Mouse (Mus musculus): Measurements from ENCODE around the gene Sf3a2.
"Not testable (repeated sequence)": the region's sequence is repeated elsewhere in the genome, so short reads cannot be mapped to it uniquely, and the experiment has no call there.

Gene Sf3a2

DNA sequence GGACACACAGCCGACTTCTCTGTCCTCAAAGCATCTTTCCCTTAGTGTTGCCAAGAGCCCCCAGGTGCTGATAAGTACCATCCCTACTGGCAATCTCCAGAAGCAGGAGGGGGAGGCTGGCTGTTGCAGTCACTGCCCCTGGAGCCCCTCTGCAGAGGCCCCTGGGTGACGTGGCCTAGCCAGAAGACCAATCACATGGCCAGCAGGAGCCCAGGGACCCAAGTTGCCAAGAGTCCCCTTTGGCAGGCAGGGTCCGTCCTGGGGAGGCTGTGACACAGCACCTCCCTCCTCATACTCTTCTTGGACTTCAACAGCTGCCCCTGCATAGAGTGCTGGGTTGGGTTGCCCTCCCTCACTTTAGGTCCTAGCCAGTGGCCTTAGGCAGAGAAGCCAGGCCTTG is 5.0 kb downstream of the Sf3a2 start:
- CTCF ChIA-PET: no interaction called here

DNA sequence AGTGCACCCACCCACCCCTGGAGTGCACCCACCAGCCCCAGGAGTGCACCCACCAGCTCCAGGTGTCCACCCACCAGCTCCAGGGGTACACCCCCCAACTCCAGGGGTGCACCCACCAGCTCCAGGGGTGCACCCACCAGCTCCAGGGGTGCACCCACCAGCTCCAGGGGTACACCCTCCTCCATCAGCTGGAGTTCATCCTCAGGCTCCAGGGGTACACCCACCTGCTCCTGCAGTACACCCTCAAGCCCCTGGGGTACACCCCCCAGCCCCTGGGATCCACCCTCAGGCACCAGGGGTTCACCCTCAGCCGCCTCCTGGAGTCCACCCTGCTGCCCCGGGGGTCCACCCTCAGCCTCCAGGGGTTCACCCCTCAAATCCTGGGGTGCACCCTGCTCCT is 6.3 kb downstream of the Sf3a2 start:
- CTCF ChIA-PET: interaction anchor here (1.1 kb wide), 1 partner anchor 62 kb away, joined by 4 read pairs; no protein-coding TSS in a partner anchor

DNA sequence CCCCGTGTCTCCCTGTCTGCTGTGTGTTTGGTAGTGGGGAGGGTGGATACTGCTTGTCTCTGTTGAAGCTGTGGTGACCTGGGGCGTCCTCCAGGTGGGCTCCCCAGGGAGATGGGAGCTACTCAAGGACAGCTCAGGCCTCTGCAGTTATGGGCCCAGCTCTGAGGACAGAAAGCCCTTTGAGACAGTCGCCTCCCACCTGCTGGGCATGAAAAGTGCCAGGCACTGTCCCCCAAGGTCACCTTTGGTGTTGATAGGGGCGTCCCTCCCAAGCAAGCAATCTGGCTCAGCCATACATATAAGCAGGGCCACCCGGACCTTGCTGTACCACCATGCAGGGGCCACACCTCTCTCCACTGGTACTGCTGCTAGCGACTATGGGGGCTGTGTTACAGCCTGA is 6.9 kb downstream of the Sf3a2 start, which contains the start of gene Amh:
Gene Amh (plus strand): TSS at position 328 of the 400 bp plus-strand sequence.
- CTCF ChIA-PET: interaction anchor here (0.6 to 1.1 kb wide), 4 partner anchors 12 to 329 kb away, joined by 3 to 4 read pairs (median 3); no protein-coding TSS in a partner anchor

DNA sequence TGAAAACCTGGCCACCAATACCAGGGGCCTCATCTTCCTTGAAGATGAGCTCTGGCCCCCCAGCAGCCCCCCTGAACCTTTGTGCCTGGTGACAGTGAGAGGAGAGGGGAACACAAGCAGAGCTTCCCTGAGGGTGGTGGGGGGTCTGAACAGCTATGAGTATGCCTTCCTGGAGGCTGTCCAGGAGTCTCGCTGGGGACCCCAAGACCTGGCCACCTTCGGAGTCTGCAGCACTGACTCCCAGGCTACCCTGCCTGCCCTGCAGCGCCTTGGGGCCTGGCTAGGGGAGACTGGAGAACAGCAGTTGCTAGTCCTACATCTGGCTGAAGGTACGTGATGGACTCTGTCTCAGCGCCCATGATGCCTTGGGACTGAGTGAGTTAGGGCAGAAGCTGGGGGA is 7.3 kb downstream of the Sf3a2 start:
- CTCF ChIA-PET: interaction anchor here (0.6 to 1.1 kb wide), 4 partner anchors 13 to 329 kb away, joined by 3 to 4 read pairs (median 3); no protein-coding TSS in a partner anchor

DNA sequence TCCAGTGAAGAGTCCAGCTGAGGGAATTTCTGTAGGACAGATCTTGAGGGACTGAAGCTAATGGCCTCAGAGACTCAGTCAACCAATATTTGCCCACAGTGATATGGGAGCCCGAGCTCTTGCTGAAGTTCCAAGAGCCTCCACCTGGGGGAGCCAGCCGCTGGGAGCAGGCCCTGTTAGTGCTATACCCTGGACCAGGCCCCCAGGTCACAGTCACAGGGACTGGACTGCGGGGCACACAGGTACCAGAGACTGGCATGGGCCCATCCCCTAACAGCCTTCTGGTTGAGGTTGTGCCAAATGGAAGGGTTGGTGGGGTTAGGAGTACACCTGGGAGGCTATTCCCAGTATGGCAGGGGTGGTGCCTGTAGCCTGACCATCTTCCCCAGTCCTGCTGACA is 7.9 kb downstream of the Sf3a2 start:
- CTCF ChIA-PET: no interaction called here

DNA sequence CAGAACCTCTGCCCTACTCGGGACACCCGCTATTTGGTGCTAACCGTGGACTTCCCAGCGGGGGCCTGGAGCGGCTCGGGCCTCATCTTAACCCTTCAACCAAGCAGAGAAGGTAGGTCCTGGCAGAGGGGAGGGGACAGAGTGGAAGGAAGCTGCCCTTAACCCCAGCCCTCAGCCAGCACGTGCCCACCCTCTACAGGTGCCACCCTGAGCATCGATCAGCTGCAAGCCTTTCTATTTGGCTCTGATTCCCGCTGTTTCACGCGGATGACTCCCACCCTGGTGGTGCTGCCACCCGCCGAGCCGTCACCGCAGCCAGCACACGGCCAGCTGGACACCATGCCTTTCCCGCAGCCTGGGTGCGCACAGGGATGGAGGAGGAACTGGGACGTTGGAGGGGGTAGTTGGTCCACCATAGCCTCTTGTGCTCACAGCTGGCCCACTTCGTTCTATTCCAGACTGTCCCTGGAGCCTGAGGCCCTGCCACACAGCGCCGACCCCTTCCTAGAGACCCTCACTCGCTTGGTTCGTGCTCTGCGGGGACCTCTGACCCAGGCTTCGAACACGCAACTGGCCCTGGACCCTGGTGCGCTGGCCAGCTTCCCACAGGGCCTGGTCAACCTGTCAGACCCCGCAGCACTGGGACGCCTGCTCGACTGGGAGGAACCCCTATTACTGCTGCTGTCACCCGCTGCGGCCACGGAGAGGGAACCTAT is 8.5 kb downstream of the Sf3a2 start:
- CTCF ChIA-PET: interaction anchor here (1.4 kb wide), 1 partner anchor 14 kb away, joined by 3 read pairs; no protein-coding TSS in a partner anchor

DNA sequence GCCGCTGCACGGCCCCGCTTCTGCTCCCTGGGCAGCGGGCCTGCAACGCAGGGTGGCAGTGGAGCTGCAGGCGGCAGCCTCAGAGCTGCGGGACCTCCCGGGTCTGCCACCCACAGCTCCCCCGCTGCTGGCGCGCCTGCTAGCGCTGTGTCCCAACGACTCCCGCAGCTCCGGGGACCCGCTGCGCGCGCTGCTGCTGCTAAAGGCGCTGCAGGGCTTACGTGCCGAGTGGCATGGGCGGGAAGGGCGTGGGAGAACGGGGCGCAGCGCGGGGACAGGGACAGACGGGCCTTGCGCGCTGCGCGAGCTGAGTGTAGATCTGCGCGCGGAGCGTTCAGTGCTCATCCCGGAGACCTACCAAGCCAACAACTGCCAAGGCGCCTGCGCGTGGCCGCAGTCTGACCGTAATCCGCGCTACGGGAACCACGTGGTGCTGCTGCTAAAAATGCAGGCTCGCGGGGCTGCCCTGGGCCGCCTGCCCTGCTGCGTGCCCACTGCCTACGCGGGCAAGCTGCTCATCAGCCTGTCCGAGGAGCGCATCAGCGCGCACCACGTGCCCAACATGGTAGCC is 9.1 kb downstream of the Sf3a2 start:
- CTCF ChIA-PET: interaction anchor here (0.5 to 1.4 kb wide), 2 partner anchors 14 to 124 kb away, joined by 3 read pairs; no protein-coding TSS in a partner anchor

DNA sequence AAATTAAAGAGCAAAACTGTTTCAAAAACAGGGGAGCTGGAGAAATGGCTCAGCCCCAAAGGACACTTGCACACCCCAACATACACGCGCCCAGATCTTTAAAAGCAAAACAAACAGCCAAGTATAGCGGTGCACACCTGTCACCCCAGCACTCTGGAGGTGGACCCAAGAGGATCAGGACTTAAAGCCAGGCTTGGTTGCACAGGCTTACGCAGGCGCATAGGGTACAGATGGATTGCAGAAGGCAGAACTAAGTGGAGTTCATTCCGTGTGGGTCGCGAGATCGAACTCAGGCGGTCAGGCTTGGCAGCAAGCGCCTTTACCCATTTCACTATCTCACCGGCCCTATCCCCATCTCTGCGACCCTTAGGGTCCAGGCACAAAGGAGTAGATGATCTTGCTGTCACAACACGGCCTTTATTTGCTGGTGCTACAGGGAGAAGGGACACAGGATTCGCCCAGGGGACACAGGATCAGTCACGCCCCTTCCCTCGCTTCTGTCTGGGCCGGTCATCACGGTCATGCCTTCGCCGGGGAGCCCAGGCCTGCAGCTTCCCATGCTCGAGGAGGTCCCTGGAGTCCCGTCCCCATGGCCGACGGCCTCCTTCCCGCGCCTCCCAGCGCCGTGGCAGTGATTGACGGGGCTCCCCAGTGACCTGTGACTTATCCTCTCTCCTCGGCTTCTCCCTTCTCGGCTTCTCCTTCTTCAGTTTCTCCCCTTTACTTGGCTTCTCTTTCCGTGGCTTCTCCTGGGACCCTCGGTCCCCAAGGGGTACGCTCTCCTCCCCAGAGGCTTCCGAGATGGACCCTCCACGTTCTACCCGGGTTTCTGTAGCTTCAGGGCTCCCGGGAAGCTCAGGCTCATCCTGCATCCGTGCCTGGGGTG is 10.3 kb downstream of the Sf3a2 start:
- CTCF ChIA-PET: interaction anchor here (1.4 kb wide), 1 partner anchor 16 kb away, joined by 3 read pairs; no protein-coding TSS in a partner anchor

DNA sequence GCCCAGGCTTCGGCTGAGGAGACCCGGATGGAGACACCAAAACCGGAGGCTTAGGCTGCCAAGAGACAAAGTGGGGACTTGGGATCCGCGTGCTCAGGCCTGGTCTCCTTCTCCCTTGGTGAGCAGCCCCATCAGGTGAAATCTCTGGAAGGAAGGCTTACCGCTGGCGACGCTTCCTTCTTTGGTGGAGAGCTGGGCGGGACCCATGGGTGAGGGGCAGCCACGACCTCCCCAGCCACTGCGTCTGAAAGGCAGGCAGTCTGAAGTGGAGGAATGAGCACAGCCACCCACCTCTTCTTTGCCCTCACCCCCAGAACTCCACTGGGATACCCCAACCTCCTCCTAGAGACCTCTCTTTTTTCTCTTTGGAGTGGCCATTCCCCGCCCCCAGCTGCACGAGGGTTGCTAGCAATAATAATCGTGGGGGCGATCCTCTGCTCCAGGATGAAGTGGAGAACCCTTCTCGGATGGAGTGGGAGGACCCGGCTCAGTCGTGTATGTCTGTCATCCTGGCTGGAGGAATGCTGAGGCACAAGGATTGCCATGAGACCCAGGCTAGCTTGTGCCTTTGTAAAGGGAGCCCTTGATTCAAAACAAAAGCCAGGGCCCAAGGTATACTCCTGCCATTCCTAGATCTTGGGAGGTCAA is 11.1 kb downstream of the Sf3a2 start:
- CTCF ChIA-PET: interaction anchor here (0.6 to 0.7 kb wide), 2 partner anchors 359 to 458 kb away, joined by 3 read pairs; no protein-coding TSS in a partner anchor

DNA sequence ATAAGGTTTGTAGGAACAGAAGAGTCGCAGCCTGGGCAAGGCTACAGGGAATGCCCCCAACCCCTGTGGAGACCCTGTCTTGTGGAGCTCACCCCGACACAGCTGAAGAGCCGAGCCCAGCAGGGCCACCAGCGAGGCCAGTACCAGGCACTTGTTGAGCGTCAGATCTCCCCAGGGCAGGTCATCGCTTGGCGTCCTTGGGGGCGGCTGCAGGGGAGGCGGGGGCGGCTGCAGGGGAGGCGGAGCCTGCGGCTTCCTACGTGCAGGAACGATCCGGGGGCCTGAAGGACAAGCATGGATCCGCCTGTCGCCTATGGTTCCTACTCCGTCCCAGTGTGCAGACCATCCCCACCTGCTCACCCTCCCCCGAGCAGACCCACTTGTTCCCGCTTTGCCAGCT is 12.1 kb downstream of the Sf3a2 start:
- CTCF ChIA-PET: interaction anchor here (0.6 kb wide), 1 partner anchor 358 kb away, joined by 3 read pairs; no protein-coding TSS in a partner anchor

DNA sequence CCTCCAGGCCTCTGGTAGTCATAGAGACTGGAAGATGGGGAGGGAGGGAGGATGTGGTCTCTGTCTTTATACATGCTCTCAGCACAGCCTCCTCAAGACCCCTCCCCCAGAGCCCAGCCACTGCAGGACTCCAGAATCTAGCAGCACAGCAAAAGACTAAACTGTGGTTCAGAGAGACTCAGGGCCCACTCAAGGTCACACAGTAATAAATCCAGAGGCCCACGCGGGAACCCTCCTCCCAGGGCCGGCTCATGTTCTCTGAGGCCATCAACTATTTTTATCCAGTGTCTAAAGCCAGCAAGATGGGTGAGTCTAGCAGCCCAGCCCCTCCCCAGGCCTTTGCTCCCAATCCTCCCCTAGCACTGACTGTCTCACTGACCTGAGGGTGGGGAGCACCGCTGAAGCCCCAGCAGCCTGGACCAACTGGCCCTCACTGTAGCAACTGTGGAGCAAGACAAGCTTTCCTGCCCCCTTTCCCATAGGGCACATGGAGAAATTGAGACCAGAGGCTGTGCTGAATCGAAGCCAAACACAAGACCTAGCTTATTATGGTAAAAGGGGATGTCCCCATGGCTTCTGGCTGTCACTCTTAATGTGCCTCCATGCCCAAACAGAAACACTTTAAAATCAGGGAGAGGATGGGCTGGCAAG is 14.5 kb downstream of the Sf3a2 start:
- CTCF ChIA-PET: no interaction called here

DNA sequence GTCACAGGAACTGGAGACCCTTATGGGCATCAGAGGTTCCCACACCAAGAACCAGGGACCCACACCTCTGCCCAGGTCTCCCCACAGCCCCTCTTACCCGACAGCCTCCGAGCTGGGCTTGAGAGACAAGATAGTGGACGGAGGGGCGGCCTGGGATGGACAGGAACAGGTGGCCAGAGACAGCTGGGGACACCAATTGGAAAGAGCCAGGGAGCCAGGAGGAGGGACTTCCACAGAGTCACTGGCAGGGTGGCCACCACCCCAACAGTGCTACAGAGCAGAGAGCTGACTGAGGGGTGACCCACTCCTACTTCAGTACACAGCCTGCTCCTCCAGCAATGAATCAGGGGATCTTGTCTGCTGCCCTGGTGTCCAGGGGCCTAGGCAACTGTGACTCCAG is 15.4 kb downstream of the Sf3a2 start, which contains the start of gene Jsrp1:
Gene Jsrp1 (minus strand): TSS at position 133 of the 400 bp plus-strand sequence.
- CTCF ChIA-PET: interaction anchor here (0.6 kb wide), 1 partner anchor 475 kb away, joined by 3 read pairs; no protein-coding TSS in a partner anchor

DNA sequence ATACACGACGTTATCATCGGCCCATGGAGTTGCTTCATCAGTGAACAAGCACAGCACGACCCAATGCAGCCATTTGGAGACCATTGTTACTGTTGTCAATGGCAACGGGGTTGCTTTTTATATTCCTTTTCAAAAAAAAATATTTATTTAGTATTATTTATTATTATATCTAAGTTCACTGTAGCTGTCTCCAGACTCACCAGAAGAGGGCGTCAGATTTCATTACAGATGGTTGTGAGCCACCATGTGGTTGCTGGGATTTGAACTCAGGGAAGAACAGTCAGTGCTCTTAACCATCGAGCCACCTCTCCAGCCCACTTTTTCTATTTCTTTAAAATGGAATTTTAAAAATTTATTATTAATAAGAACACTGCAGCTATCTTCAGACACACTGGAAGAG is 16.8 kb downstream of the Sf3a2 start:
- CTCF ChIA-PET: interaction anchor here (0.6 kb wide), 2 partner anchors 47 to 1018 kb away, joined by 3 read pairs; no protein-coding TSS in a partner anchor

DNA sequence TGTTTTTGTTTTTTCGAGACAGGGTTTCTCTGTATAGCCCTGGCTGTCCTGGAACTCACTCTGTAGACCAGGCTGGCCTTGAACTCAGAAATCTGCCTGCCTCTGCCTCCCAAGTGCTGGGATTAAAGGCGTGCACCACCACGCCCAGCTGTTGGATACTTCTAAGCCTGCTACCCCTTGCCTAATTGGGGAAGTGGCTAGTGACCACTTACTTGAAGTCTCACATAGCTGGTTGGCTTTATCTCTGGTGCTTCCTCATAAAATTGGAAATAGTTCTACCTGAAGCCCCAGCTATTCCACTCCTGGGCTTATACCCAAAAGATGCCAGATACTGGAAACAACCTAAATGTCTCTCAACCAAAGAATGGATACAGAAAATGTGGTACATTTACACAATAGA is 18.3 kb downstream of the Sf3a2 start:
- CTCF ChIA-PET: interaction anchor here (0.7 kb wide), 1 partner anchor 244 kb away, joined by 5 read pairs; no protein-coding TSS in a partner anchor

DNA sequence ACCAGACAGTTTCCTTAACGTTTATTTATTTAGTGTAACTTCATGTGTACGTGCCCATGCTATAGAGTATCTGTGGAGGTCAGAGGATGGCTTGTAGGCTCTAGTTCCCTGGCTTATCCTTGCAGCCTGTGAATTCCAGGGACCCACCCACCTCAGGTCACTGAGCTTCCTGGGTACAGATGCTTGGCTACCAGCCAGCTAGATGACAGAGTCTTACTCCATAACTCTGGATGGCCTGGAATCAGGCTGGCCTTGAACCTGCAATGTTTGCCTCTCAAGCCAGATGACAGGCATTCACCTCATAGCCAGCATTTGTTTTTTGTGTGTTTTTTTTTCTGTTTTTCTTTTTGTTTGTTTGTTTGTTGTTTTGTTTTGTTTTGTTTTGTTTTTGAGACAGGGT is 19.2 kb downstream of the Sf3a2 start:
- CTCF ChIA-PET: interaction anchor here (0.6 kb wide), 1 partner anchor 250 kb away, joined by 4 read pairs; no protein-coding TSS in a partner anchor

DNA sequence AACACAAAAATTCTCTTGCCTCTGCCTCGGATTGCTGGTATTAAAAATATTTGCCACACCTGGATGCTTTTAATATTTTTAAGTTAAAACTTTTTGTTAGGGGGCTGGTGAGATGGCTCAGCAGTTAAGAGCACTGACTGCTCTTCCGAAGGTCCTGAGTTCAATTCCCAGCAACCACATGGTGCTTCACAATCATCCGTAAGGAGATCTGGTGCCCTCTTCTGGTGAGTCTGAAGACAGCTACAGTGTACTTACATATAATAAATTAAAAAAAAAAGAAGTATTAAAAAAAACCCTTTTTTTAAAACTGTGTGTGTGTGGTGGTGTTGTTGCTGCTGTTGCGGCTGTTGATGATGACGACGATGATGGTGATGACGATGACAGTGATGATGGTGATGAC is 20.0 kb downstream of the Sf3a2 start:
- CTCF ChIA-PET: not testable (repeated sequence)

DNA sequence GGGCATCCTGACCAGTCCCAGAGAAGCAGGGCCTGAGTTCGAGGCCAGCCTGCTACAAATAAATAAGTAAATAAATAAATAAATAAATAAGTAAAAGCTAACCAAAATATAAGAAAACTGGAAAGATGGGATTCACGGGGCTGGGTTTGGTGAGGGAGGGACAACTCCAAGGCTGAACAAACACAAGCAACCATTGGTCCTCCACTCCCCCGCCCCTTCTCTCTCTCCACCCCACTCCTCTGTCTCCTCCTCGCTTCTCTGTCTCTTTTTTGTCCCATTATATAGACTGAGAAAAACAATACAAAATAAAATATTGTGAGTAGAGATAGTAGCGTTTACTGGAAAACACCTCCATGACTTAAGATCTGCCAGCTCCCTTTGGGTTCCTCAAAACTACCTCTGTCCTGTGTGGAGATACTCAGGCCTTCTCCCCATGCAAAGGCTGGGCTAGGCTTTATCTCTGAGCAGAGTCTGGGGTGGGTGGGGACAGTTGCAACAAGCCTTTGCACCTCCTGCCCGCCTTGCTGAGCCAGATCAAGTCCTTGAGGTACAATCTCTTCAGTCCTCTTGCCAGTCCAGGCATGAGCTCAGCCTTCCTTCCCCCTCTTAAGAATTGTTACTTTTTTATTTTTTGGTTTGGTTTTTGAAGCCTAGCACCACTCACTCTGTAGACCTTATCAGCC is 20.7 kb downstream of the Sf3a2 start:
- CTCF ChIA-PET: no interaction called here

DNA sequence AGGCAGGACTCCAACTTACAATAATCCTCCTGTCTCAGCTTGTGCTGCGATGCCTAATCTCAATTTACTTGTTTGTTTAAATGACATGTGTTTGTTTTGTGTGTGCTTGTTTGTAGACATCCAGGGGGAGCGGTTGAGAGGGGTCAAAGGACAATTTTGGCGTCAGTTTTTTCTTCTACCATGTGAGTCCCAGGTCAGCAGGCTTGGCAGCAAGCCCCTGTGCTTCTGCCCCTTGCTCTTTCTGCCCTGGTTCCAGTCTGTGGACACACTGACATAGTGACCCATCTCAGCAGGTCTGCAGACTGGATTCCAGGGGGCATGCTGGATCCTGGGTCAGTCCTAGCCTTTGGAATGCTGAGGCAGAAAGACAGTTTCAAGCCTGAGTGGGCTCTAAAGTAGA is 21.4 kb downstream of the Sf3a2 start:
- CTCF ChIA-PET: no interaction called here

DNA sequence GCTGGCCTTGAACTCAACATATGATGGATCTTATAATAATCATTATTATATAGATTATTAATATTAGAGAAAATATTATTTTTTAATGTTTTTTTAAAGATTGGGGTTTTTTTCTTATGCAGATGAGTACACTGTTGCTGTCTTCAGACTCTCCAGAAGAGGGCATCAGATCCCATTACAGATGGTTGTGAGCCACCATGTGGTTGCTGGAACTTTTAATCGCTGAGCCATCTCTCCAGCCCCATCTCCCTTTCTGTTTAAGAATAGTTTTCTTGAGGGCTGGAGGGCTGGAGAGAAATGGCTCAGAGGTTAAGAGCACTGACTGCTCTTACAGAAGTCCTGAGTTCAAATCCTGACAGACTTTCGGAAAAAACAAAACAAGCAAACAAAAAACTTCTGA is 24.0 kb downstream of the Sf3a2 start:
- CTCF ChIA-PET: interaction anchor here (1.1 kb wide), 1 partner anchor 53 kb away, joined by 3 read pairs; no protein-coding TSS in a partner anchor

DNA sequence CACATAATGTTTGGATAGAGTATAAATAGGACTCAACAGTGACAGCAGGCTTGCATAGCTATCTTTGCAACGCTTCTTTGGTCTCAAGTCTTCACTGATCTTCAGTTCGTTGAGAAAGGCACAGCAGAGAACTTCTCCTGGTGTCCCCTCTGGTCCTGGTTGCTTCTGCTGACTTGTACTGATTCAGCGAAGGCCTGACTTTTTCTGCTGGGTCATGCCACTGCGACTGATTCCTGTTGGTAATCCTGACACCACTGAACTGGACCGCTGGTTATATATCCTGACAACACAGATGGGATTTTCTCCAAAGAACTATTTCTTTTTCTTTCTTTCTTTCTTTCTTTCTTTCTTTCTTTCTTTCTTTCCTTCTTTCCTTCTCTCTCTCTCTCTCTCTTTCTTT is 24.5 kb downstream of the Sf3a2 start:
- CTCF ChIA-PET: interaction anchor here (0.7 kb wide), 2 partner anchors 158 to 192 kb away, joined by 3 to 5 read pairs; no protein-coding TSS in a partner anchor
